Mouse (Mus musculus): Measurements from ENCODE around the gene Adgrg3. TPM values are rescaled to one million over a fixed set of nuclear protein-coding genes. Genes with fewer than 3 reads are reported as not detected.

Adgrg3 gene
- total RNA-seq, 2 experiments from 2014 or later, result 0.28 to 0.43 TPM

DNA sequence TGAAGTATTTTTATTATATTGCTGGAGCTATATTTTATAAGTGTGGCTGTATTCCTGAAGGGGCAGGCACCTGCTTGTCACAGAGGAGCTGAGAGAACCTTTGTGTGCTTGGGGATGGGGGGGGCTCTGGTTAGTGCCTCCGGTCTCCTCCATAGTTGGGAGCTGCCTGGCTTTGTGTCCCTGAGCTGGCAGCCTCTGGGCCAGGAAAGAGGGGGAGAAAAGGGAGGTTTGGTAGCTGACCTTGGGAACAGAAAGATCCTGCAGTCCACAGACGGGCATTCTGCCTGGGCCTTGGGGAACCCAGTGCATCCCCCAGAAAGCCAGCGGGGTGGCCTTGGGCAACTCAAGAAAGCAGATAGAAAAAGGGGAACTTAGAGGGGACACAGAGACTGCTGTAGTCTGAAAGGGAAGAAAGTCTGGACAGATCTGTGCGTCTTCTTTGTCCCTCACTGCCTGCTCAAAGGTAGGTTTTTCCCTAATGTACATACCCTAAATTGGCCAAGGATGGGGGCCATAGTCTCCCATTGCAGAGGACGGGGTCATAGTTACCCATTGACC, 22.1 kb upstream of the Adgrg3 start:
- Histone ChIP-seq H3K4me3 (peak overlapping the region; percentile 62), H3K27ac (peak overlapping the region; percentile 92)
- intact Hi-C loops (cut with DNase I), result no loop called here
- no peak for TF ChIP-seq CTCF (IDR thresholded peaks at IDR 0.05)
- DNase-seq, result no peak

DNA sequence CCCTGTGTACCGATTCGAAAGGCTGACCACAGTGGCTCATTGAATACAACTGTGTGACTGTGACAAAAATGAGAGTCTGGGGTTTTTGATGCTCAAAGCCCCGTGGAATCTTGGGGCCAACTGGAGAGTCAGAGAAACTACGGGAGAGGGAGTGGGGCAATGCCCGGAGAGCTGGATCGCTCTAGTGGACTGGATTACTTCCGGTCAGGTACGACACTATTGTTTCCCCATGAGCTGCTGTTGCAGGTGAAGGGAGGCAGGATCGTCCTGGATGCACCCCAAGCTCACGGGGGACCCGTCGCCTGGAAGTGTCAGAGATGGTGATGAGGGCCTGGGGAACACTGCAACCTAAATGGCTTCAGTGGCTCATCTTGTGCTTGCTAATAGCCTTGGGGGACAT, 21.5 kb upstream of the Adgrg3 start:
- no peak for TF ChIP-seq CTCF (IDR thresholded peaks at IDR 0.05)
- Histone ChIP-seq H3K27ac (peak overlapping the region; percentile 92), H3K4me3 (peak overlapping the region; percentile 62)

DNA sequence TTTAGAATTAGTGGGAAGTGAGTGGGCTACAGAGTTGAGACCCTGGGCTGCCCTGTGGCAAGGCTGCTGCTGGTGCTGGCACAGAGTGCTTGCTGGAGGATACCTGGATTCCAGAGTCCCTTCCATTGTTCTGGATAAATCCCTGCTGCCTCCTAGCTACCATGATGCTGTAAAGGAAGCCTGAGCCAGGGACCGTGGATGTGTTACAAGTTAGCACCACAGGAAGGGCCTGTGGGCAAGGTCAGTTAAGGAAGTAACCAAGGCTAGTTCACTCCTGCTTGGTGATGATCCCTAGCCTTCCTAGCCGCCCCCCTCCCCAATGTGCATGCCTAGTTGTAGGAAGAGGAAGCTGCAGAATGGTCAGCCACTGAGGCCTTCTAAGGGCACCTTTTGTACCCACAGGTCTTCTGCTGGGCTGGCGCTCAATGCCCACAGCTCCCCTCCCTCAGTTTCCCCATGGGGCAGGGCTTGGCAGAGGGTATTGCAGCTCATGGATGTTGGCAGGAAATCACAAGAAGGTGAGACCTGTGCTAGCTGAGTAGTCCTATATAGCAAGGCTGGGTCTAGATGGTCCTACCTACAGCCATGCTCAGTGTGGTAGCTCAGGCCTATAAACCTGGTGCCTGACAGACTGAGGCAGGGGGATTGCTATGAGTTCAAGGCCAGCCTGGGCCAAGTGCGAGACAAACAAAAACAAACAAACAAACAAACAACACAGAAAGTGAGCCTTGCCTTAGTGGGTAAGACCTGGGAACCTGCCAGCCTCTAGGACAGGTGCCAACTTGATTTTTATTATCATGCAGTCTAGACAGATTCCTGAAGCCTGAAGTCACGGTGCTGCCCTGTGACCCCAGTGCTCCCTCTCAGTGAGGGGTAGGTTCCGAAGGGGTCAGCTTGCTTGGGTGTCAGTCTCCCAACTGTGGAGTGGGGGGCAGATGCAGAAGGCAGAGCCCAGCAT, 20.3 kb upstream of the Adgrg3 start:
- peak overlapping the region; percentile 62 for H3K4me3 ChIP-seq
- no peak for DNase-seq
- intact Hi-C loops (cut with DNase I), result no loop called here
- no peak for TF ChIP-seq CTCF (IDR thresholded peaks at IDR 0.05)
- peak overlapping the region; percentile 92 for H3K27ac ChIP-seq

More for the DNA sequence above, 21.5 kb upstream of the Adgrg3 start:
- intact Hi-C loops (cut with DNase I), result no loop called here
- DNase-seq, result no peak

DNA sequence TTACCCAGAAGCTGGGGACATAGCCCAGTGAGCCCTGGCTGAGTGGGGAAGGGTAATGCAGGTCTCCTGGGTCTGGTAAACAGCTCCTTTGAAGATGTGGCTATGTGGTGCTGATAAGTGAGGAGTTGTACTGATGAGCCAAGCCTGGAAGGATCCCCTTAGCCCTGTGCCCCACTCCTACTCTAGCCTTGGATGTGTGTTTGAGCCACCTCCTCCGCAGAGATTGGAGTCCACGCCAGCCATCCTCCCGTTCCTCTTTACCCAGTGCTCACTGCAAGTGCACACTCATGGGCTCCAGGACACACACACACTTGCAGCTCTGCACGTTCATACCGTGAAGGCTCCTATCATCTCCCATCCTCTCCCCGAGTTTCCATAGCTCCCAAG, 19.6 kb upstream of the Adgrg3 start:
- peak overlapping the region; percentile 92 for H3K27ac ChIP-seq
- intact Hi-C loops (cut with DNase I), result loop anchor here (2.0 kb wide), 1 partner anchor 13 kb away; no protein-coding TSS in a partner anchor
- DNase-seq, result no peak
- H3K4me3 ChIP-seq, result peak overlapping the region; percentile 52
- TF ChIP-seq CTCF (IDR thresholded peaks at IDR 0.05), result no peak

DNA sequence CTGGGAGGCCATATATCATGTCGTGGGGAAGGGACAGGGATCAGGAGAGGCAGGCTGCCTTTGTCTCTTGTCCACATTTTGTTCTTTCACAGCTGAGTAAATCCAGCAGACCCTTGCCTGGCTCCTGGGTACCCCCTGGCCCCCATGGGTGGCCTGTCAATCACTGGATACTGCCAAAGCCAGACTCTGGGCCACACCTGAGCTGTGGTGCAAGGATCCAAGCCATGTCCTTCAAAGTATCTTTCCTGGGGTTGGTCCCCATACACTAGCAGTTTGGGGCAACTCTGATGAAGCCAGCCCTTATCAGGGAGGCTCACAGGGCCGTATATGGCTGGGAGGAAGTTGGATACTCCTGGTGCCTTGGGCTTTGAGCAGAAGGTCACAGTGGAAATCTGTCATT, 19.1 kb upstream of the Adgrg3 start:
- no peak for DNase-seq
- intact Hi-C loops (cut with DNase I), result loop anchor here (2.0 kb wide), 1 partner anchor 14 kb away; no protein-coding TSS in a partner anchor
- H3K27ac ChIP-seq, result peak overlapping the region; percentile 92
- H3K4me3 ChIP-seq, result peak overlapping the region; percentile 52
- TF ChIP-seq CTCF (IDR thresholded peaks at IDR 0.05), result no peak

DNA sequence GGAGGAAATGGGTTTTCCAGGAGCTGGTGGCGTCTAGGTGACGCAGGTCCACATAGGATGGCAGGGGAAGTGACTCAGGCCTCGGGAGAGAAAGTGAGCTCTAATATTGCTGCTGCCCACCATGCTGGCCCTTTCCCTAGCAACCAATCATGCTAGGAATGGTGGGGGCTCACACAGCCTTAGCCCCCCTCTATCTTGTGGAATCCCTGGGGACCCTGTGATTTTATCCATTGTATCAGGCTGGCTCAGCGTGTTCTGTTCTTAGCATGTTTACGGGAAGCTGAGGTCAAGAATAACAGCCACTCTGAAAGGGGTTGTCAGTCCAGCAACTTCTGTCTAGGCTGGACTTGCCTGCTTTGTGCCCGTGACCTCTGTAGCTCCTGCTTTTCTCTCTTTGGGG, 18.5 kb upstream of the Adgrg3 start:
- intact Hi-C loops (cut with DNase I), result loop anchor here (2.0 kb wide), 1 partner anchor 14 kb away; no protein-coding TSS in a partner anchor
- H3K4me3 ChIP-seq, result peak overlapping the region; percentile 43

DNA sequence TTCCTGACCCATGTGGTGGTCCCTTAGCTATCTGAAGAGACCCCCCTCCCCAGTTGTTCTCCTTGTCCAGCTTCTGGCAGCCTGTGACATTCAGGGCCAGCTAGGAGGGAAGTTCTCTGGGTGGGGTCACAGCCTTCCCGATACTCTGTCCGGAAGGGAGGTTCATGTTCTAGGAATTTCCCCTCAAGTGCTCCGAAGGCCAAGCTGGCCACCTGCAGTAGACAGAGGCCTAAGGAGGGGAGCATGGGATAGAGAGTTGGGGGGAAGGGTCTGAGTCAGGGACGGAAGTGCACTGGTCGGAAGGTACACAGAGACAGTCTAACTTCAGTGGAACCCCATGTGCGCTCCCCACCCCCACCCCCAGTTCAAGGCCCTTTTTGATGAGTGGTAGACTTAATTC, 17.5 kb upstream of the Adgrg3 start:
- H3K27ac ChIP-seq, result peak overlapping the region; percentile 92
- no peak for TF ChIP-seq CTCF (IDR thresholded peaks at IDR 0.05)
- intact Hi-C loops (cut with DNase I), result loop anchor here (2.0 kb wide), 1 partner anchor 15 kb away; no protein-coding TSS in a partner anchor
- H3K4me3 ChIP-seq, result peak overlapping the region; percentile 50; the same call in 1 of the 2 replicates
- DNase-seq, result no peak

More for the DNA sequence above, 18.5 kb upstream of the Adgrg3 start:
- peak; percentile 36 for DNase-seq
- no peak for TF ChIP-seq CTCF (IDR thresholded peaks at IDR 0.05)
- peak overlapping the region; percentile 92 for H3K27ac ChIP-seq

DNA sequence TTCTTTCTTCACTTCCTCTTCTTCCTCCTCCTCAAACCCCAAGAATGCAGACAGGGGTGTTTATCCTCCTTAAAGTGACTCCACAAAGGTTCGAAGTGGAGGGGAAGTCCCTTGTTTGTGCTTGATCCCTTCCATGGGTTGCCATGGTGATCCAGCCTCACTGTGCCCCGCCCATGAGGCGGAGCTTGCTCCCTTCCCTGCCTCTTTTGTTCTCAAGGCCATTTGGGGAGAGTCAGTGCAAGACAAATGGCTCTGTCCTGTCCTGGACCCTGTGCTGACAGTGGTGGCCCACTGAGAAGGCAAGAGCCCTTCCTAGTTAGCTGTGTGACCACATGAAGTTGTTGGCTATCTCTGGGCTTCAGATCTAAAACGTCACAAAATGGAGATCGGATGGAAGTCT, 16.8 kb upstream of the Adgrg3 start:
- Histone ChIP-seq H3K4me3 (peak overlapping the region; percentile 50), H3K27ac (peak overlapping the region; percentile 92)
- peak; percentile 42 for DNase-seq
- no peak for TF ChIP-seq CTCF (IDR thresholded peaks at IDR 0.05)
- intact Hi-C loops (cut with DNase I), result loop anchor here (1.0 kb wide), 1 partner anchor 50 kb away; no protein-coding TSS in a partner anchor

DNA sequence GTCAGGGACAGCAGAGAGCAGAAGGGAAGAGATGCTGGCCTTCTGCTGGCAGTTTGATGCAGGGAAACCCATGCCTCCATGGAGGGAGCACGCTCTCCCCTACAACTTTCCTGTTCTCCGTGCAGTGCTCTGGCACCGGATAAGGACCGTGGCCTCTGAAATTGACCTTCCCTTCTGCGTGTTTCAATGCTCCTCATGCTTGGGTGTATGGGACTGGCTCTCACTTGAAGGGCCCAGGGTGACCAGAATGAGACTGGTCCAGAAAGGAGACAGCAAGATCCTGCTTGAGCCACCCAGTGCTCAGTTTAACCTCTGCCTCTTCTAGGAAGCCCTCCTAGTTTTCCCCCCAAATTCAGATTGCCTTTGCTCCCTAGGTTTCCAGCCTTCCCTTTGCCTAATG, 16.3 kb upstream of the Adgrg3 start:
- no peak for DNase-seq
- Histone ChIP-seq H3K27ac (peak overlapping the region; percentile 92), H3K4me3 (peak overlapping the region; percentile 50)
- no peak for TF ChIP-seq CTCF (IDR thresholded peaks at IDR 0.05)
- intact Hi-C loops (cut with DNase I), result loop anchor here (1.0 kb wide), 1 partner anchor 51 kb away; no protein-coding TSS in a partner anchor

DNA sequence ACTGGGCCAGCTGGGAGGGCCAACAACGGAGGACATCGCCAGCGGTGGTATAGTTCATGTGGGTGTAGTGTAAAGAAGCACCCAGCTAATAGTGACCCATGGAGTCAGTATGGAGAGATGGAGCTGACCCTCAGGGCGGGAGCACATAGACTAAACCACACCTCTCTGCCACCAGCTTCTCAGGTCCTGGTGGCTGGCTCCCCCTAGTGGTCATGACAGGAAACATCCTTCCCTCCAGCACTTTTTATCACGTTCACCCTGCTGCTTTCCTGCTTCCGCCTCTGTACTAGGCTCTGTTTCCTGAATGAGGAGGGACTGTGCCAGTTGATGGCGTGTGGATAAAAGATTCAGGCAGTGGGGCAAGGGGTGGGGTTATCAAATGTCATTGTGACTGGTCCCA, 15.8 kb upstream of the Adgrg3 start:
- intact Hi-C loops (cut with DNase I), result loop anchor here (1.0 kb wide), 1 partner anchor 51 kb away; no protein-coding TSS in a partner anchor
- Histone ChIP-seq H3K4me3 (peak overlapping the region; percentile 50), H3K27ac (peak overlapping the region; percentile 92)
- TF ChIP-seq CTCF (IDR thresholded peaks at IDR 0.05), result peak; percentile 94
- DNase-seq, result peak; percentile 77

DNA sequence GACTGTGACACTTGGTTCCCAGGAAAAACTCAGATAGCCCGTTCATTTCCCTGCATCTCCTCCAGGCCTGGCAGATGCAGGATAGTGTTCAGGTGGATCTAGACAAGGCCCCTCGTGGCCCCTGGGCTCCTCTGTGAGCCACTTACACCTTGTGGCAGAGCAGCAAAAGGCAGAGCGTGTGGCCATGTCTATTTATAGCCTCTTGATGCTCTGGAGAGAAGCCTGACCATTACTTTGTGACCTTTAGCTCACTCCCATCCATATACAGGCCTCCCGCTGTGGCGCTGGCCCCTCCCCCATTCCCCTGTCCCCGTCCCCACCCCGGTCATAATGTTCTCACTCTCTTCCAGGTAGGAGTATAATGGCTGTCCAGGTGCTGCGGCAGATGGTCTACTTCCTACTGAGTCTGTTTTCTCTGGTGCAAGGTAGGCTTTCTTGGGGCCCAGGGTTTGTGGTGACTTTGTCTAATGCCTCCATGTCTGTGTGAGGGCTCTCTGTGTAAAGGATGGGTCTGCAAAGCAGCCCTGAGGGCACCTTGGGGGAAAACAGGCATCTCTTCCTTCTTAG, 15.3 kb upstream of the Adgrg3 start:
- peak overlapping the region; percentile 92 for H3K27ac ChIP-seq
- TF ChIP-seq CTCF (IDR thresholded peaks at IDR 0.05), result no peak
- DNase-seq, result peak; percentile 44
- intact Hi-C loops (cut with DNase I), result no loop called here
- peak overlapping the region; percentile 42 for H3K4me3 ChIP-seq

DNA sequence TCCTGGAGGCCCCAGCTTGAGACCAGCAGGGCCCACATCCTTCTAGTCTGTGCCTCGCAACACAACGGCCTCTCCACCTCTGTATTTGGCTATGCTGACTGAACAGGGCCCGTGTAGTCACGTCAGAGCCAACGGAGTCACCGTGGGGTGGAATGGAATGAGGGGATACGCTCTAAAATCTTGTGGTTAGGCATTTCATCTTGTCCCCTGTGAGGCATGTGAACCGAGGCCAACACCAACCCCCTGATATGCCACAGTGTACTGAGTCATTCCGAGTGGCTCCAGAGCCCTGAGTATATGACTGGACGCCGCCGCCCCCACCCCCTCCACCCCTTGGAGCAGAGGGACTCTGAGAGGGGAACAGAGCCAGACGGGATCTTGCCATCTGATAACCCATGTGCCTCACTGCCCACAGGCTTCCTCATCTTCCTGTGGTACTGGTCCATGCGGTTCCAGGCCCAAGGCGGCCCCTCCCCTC, 5.0 kb upstream of the Adgrg3 start:
- Histone ChIP-seq H3K27ac (no peak overlapping the region), H3K4me3 (no peak overlapping the region)
- intact Hi-C loops (cut with DNase I), result no loop called here
- no peak for TF ChIP-seq CTCF (IDR thresholded peaks at IDR 0.05)
- DNase-seq, result no peak
